Mouse (Mus musculus) erythroblast, adult 5-6 weeks (primary cell): Measurements from ENCODE around the gene Eps8. TPM values are rescaled to one million over a fixed set of nuclear protein-coding genes. Genes with fewer than 3 reads are reported as not detected.
"Not testable (repeated sequence)": the region's sequence is repeated elsewhere in the genome, so short reads cannot be mapped to it uniquely, and the experiment has no call there.

ENCODE experiments used
- ATAC-seq: replicated peaks from 2 replicates; pipeline ENCODE4 v1.8.0; 2016; ENCODE audit warnings: moderate number of reproducible peaks, mild to moderate bottlenecking, moderate TSS enrichment, inconsistent platforms; ENCODE audit not compliant: poor library complexity, low FRiP score, severe bottlenecking
- total RNA-seq, 2 experiments: library from RNA; stranded (forward) in 1 of 2; stranded (reverse) in 1 of 2; fragments of 150-400 nt in 1 of 2; fragments of 200-764, 138-1000 nt in 1 of 2; gene quantifications; 2 replicates each; pipeline versions ENCODE4 v1.2.3 to v1.2.4; 2015 to 2017; ENCODE audit warnings: low replicate concordance in 2 of 2

Gene Eps8
- total RNA-seq, 2 experiments from 2014 or later = 2.3 to 4.4 TPM

- no peak; the same call in 1 of the 2 replicates for ATAC-seq
These were observed 199.1 kb downstream of the Eps8 start for GRCm38 (mm10) chr6:137455537-137456041.

GRCm38 (mm10) chr6:137446116-137446515 is 208.6 kb downstream of the Eps8 start:
- ATAC-seq = not testable (repeated sequence)

- ATAC-seq = no peak
These were observed 211.6 kb downstream of the Eps8 start for GRCm38 (mm10) chr6:137443089-137443488.

- no peak for ATAC-seq
These were observed 213.9 kb downstream of the Eps8 start for GRCm38 (mm10) chr6:137440559-137441486.

GRCm38 (mm10) chr6:137437902-137438580 is 216.6 kb downstream of the Eps8 start:
- ATAC-seq = no peak

- ATAC-seq = no peak
These were observed 217.2 kb downstream of the Eps8 start for GRCm38 (mm10) chr6:137437486-137437885.

GRCm38 (mm10) chr6:137433521-137434137 is 221.0 kb downstream of the Eps8 start:
- ATAC-seq = no peak

Other genes starting within 250 kb of the Eps8 start
- 41.3 and 52.5 TPM in 2 replicates for gene Strap, start 80.2 kb upstream of the Eps8 start, total RNA-seq (2015; ENCODE audit: low replicate concordance)
- gene Strap, start 80.2 kb upstream of the Eps8 start, total RNA-seq (2017; ENCODE audit: low replicate concordance) = 39.0 and 64.4 TPM in 2 replicates
- gene Dera, start 99.7 kb upstream of the Eps8 start, total RNA-seq (2015; ENCODE audit: low replicate concordance) = 12.3 and 20.0 TPM in 2 replicates
- gene Dera, start 99.7 kb upstream of the Eps8 start, total RNA-seq (2017; ENCODE audit: low replicate concordance) = 7.8 and 15.8 TPM in 2 replicates